Mouse (Mus musculus): ENCODE measurements around the gene Pip4k2c. TPM values are rescaled to one million over a fixed set of nuclear protein-coding genes. Genes with fewer than 3 reads are reported as not detected.

Gene Pip4k2c
- polyA plus RNA-seq, 1 experiment, result 16.2 TPM

GRCm38 (mm10) chr10:127177235-127177634, 34.1 kb downstream of the Pip4k2c start:
- TF ChIP-seq POLR2A (IDR thresholded peaks at IDR 0.05; ENCODE audit: control insufficient read depth, low read depth, low read length) (no peak), CTCF (IDR thresholded peaks at IDR 0.05; ENCODE audit: control insufficient read depth, insufficient read depth, insufficient replicate concordance, low read depth, low read length) (no peak)
- Histone ChIP-seq H3K36me3 (ENCODE audit: control insufficient read depth, insufficient read depth, low read length) (no peaks in the 10 kb centered on the region), H3K27ac (ENCODE audit: control insufficient read depth, insufficient read depth, low read depth, low read length) (no peak overlapping the region), H3K4me1 (ENCODE audit: control insufficient read depth, insufficient read depth, low read length) (peaks cover 29% of the 10 kb centered on the region), H3K4me3 (ENCODE audit: control insufficient read depth, low read depth, low read length) (no peak overlapping the region), H3K27me3 (ENCODE audit: control insufficient read depth, insufficient read depth, low read length) (no peaks in the 10 kb centered on the region; the same call in 1 of the 2 replicates)

- no peak overlapping the region for H3K27ac ChIP-seq (ENCODE audit: control insufficient read depth, insufficient read depth, low read depth, low read length)
- H3K4me3 ChIP-seq (ENCODE audit: control insufficient read depth, low read depth, low read length), result no peak overlapping the region
- H3K36me3 ChIP-seq (ENCODE audit: control insufficient read depth, insufficient read depth, low read length), result no peaks in the 10 kb centered on the region
- peaks cover 29% of the 10 kb centered on the region for H3K4me1 ChIP-seq (ENCODE audit: control insufficient read depth, insufficient read depth, low read length)
- TF ChIP-seq CTCF (IDR thresholded peaks at IDR 0.05; ENCODE audit: control insufficient read depth, insufficient read depth, insufficient replicate concordance, low read depth, low read length), result no peak
- TF ChIP-seq POLR2A (IDR thresholded peaks at IDR 0.05; ENCODE audit: control insufficient read depth, low read depth, low read length), result no peak
- no peaks in the 10 kb centered on the region; the same call in 1 of the 2 replicates for H3K27me3 ChIP-seq (ENCODE audit: control insufficient read depth, insufficient read depth, low read length)
Measured at GRCm38 (mm10) chr10:127176756-127177155, 34.6 kb downstream of the Pip4k2c start.

- no peaks in the 10 kb centered on the region for H3K36me3 ChIP-seq (ENCODE audit: control insufficient read depth, insufficient read depth, low read length)
- H3K4me3 ChIP-seq (ENCODE audit: control insufficient read depth, low read depth, low read length), result no peak overlapping the region
- no peak for TF ChIP-seq CTCF (IDR thresholded peaks at IDR 0.05; ENCODE audit: control insufficient read depth, insufficient read depth, insufficient replicate concordance, low read depth, low read length)
- no peaks in the 10 kb centered on the region; the same call in 1 of the 2 replicates for H3K27me3 ChIP-seq (ENCODE audit: control insufficient read depth, insufficient read depth, low read length)
- H3K27ac ChIP-seq (ENCODE audit: control insufficient read depth, insufficient read depth, low read depth, low read length), result no peak overlapping the region
- H3K4me1 ChIP-seq (ENCODE audit: control insufficient read depth, insufficient read depth, low read length), result peaks cover 31% of the 10 kb centered on the region
Measured at GRCm38 (mm10) chr10:127176228-127176627, 35.2 kb downstream of the Pip4k2c start.

GRCm38 (mm10) chr10:127174170-127174569, 37.2 kb downstream of the Pip4k2c start:
- peaks cover 26% of the 10 kb centered on the region for H3K4me1 ChIP-seq (ENCODE audit: control insufficient read depth, insufficient read depth, low read length)
- H3K27ac ChIP-seq (ENCODE audit: control insufficient read depth, insufficient read depth, low read depth, low read length), result no peak overlapping the region
- H3K27me3 ChIP-seq (ENCODE audit: control insufficient read depth, insufficient read depth, low read length), result no peaks in the 10 kb centered on the region; the same call in 1 of the 2 replicates
- H3K36me3 ChIP-seq (ENCODE audit: control insufficient read depth, insufficient read depth, low read length), result no peaks in the 10 kb centered on the region
- no peak overlapping the region for H3K4me3 ChIP-seq (ENCODE audit: control insufficient read depth, low read depth, low read length)
- TF ChIP-seq CTCF (IDR thresholded peaks at IDR 0.05; ENCODE audit: control insufficient read depth, insufficient read depth, insufficient replicate concordance, low read depth, low read length) (no peak), POLR2A (IDR thresholded peaks at IDR 0.05; ENCODE audit: control insufficient read depth, low read depth, low read length) (no peak)

GRCm38 (mm10) chr10:127173148-127174065, 38.0 kb downstream of the Pip4k2c start:
- Histone ChIP-seq H3K36me3 (ENCODE audit: control insufficient read depth, insufficient read depth, low read length) (no peaks in the 10 kb centered on the region), H3K4me3 (ENCODE audit: control insufficient read depth, low read depth, low read length) (no peak overlapping the region), H3K4me1 (ENCODE audit: control insufficient read depth, insufficient read depth, low read length) (peaks cover 19% of the 10 kb centered on the region), H3K27me3 (ENCODE audit: control insufficient read depth, insufficient read depth, low read length) (no peaks in the 10 kb centered on the region; the same call in 1 of the 2 replicates), H3K27ac (ENCODE audit: control insufficient read depth, insufficient read depth, low read depth, low read length) (no peak overlapping the region)
- TF ChIP-seq CTCF (IDR thresholded peaks at IDR 0.05; ENCODE audit: control insufficient read depth, insufficient read depth, insufficient replicate concordance, low read depth, low read length) (no peak), POLR2A (IDR thresholded peaks at IDR 0.05; ENCODE audit: control insufficient read depth, low read depth, low read length) (no peak)

GRCm38 (mm10) chr10:127171631-127172200, 39.7 kb downstream of the Pip4k2c start:
- no peaks in the 10 kb centered on the region for H3K27me3 ChIP-seq (ENCODE audit: control insufficient read depth, insufficient read depth, low read length)
- no peak overlapping the region for H3K4me3 ChIP-seq (ENCODE audit: control insufficient read depth, low read depth, low read length)
- TF ChIP-seq POLR2A (IDR thresholded peaks at IDR 0.05; ENCODE audit: control insufficient read depth, low read depth, low read length) (no peak), CTCF (IDR thresholded peaks at IDR 0.05; ENCODE audit: control insufficient read depth, insufficient read depth, insufficient replicate concordance, low read depth, low read length) (no peak)
- peaks cover 12% of the 10 kb centered on the region for H3K4me1 ChIP-seq (ENCODE audit: control insufficient read depth, insufficient read depth, low read length)
- H3K36me3 ChIP-seq (ENCODE audit: control insufficient read depth, insufficient read depth, low read length), result no peaks in the 10 kb centered on the region
- no peak overlapping the region for H3K27ac ChIP-seq (ENCODE audit: control insufficient read depth, insufficient read depth, low read depth, low read length)

GRCm38 (mm10) chr10:127170837-127171272, 40.5 kb downstream of the Pip4k2c start:
- Histone ChIP-seq H3K4me3 (ENCODE audit: control insufficient read depth, low read depth, low read length) (peak overlapping the region; percentile 57), H3K36me3 (ENCODE audit: control insufficient read depth, insufficient read depth, low read length) (no peaks in the 10 kb centered on the region), H3K4me1 (ENCODE audit: control insufficient read depth, insufficient read depth, low read length) (peaks cover 20% of the 10 kb centered on the region), H3K27ac (ENCODE audit: control insufficient read depth, insufficient read depth, low read depth, low read length) (no peak overlapping the region), H3K27me3 (ENCODE audit: control insufficient read depth, insufficient read depth, low read length) (no peaks in the 10 kb centered on the region)
- TF ChIP-seq POLR2A (IDR thresholded peaks at IDR 0.05; ENCODE audit: control insufficient read depth, low read depth, low read length) (no peak), CTCF (IDR thresholded peaks at IDR 0.05; ENCODE audit: control insufficient read depth, insufficient read depth, insufficient replicate concordance, low read depth, low read length) (peak; percentile 86)

Data from testis, adult 2 months (tissue).